In the genomic region with DNA sequence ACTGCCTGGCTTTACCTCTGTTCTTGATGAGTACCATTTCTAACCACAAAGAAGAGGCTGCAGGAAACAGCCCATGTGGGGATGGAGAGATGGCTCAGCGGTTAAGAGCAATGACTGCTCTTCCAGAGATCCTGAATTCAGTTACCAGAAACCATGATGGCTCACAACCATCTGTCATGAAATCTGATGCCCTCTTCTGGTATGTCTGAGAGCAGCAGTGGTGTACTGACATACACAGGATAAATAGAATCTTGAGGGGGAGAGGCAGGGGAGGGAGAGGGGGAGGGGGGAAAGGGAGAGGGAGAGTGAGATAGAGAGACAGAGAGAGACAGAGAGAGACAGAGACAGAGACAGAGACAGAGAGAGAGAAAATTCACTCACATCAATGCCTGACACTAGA, we compare ENCODE assay signal across 16 mouse cellular contexts.
DNase-seq lines count a peak whose midpoint lies in the region; ATAC-seq and TF ChIP-seq lines count a peak whose summit lies in the region.
"Had no signal": no experiment of that assay in that cellular context is flagged by ENCODE, and none has a peak within 500 bp of the region (broad histone marks: within the 10 kb centered on the region; RNA-seq: fewer than 3 reads in every experiment).

No protein-coding gene starts in this region.

- no peak overlapping the region for H3K4me2 ChIP-seq in heart, postnatal 0 days (ENCODE audit: low read depth, low read length)
- H3K4me2 ChIP-seq in lung, postnatal 0 days (replicated peaks; ENCODE audit: low read depth, low read length): no peak overlapping the region
- H3K4me2 ChIP-seq: embryonic facial prominence, embryonic 15.5 days; neural tube, embryonic 15.5 days had no signal

- no peak for DNase-seq in heart, postnatal 0 days (ENCODE audit: low spot score)
- DNase-seq in heart, postnatal 14 days: no peak
- DNase-seq in lung, postnatal 0 days (ENCODE audit: low spot score): no peak
- DNase-seq in lung, adult 18-20 months: no peak
- DNase-seq in 416B (ENCODE audit: low read depth) (peak; percentile 36), R1 (ENCODE audit: low read depth, low spot score) (peak; percentile 30)
- DNase-seq in heart, postnatal 36 days: no peak
- DNase-seq: cerebellum, adult 18-20 months; gastrocnemius, postnatal 14 days; kidney, adult 9 months; thymus, postnatal 4 days had no signal

- peak; percentile 14; the same call in 1 of the 2 replicates for TF ChIP-seq CTCF in heart, postnatal 0 days (IDR thresholded peaks at IDR 0.05; ENCODE audit: low read depth)
- peak; percentile 27; the same call in 1 of the 2 replicates for TF ChIP-seq CTCF in lung, postnatal 0 days (IDR thresholded peaks at IDR 0.05)

- 94% methylated on average over 1 of the region's 1 CpGs for WGBS in heart, postnatal 0 days
- 97% methylated on average over 1 of the region's 1 CpGs for WGBS in lung, postnatal 0 days

- TF ChIP-seq EP300 in heart, postnatal 0 days (IDR thresholded peaks at IDR 0.05; ENCODE audit: low read depth): no peak
- no peak for TF ChIP-seq EP300 in lung, postnatal 0 days (IDR thresholded peaks at IDR 0.05)

- H3K36me3 ChIP-seq in heart, postnatal 0 days (replicated peaks; ENCODE audit: control insufficient read depth, insufficient read depth, low read length): no peaks in the 10 kb centered on the region
- H3K36me3 ChIP-seq in lung, postnatal 0 days (ENCODE audit: insufficient read depth, low read length): no peaks in the 10 kb centered on the region
- H3K36me3 ChIP-seq: embryonic facial prominence, embryonic 15.5 days; forebrain, embryonic 10.5 days; neural tube, embryonic 15.5 days had no signal

- H3K4me1 ChIP-seq in heart, postnatal 0 days (ENCODE audit: control insufficient read depth, insufficient read depth): no peaks in the 10 kb centered on the region
- H3K4me1 ChIP-seq in lung, postnatal 0 days (ENCODE audit: insufficient read depth, low read depth, low read length): no peaks in the 10 kb centered on the region
- H3K4me1 ChIP-seq: embryonic facial prominence, embryonic 15.5 days; forebrain, embryonic 10.5 days had no signal

- no peak overlapping the region for H3K4me3 ChIP-seq in heart, postnatal 0 days (ENCODE audit: low read depth, low read length)
- H3K4me3 ChIP-seq in lung, postnatal 0 days (ENCODE audit: low read depth, low read length): no peak overlapping the region
- H3K4me3 ChIP-seq: embryonic facial prominence, embryonic 15.5 days; forebrain, embryonic 10.5 days; neural tube, embryonic 15.5 days had no signal

- intact Hi-C loops in heart, postnatal 14 days (cut with DNase I): no loop called here
- intact Hi-C loops in heart, postnatal 36 days (cut with DNase I): no loop called here

- H3K27me3 ChIP-seq in heart, postnatal 0 days (ENCODE audit: control insufficient read depth, insufficient read depth, low read length): no peaks in the 10 kb centered on the region
- H3K27me3 ChIP-seq in lung, postnatal 0 days (replicated peaks; ENCODE audit: insufficient read depth, low read length): no peaks in the 10 kb centered on the region
- H3K27me3 ChIP-seq: embryonic facial prominence, embryonic 15.5 days; neural tube, embryonic 15.5 days had no signal

- no peaks in the 10 kb centered on the region for H3K9me3 ChIP-seq in heart, postnatal 0 days (replicated peaks; ENCODE audit: control insufficient read depth, low read length)
- H3K9me3 ChIP-seq in lung, postnatal 0 days (ENCODE audit: low read length): no peaks in the 10 kb centered on the region
- H3K9me3 ChIP-seq: embryonic facial prominence, embryonic 15.5 days; forebrain, embryonic 10.5 days; neural tube, embryonic 15.5 days had no signal

- H3K27ac ChIP-seq in heart, postnatal 0 days (ENCODE audit: low read depth): no peak overlapping the region
- H3K27ac ChIP-seq in lung, postnatal 0 days (ENCODE audit: low read length): no peak overlapping the region
- H3K27ac ChIP-seq: embryonic facial prominence, embryonic 15.5 days; forebrain, embryonic 10.5 days; macrophage; neural tube, embryonic 15.5 days had no signal

- no peak overlapping the region for H3K9ac ChIP-seq in heart, postnatal 0 days (replicated peaks; ENCODE audit: low read depth, low read length)
- no peak overlapping the region for H3K9ac ChIP-seq in lung, postnatal 0 days (replicated peaks; ENCODE audit: low read depth)
- H3K9ac ChIP-seq: embryonic facial prominence, embryonic 15.5 days; neural tube, embryonic 15.5 days had no signal

- ATAC-seq in heart, postnatal 0 days (ENCODE audit: insufficient read depth, low read depth): no peak
- no peak for ATAC-seq in lung, postnatal 0 days
- ATAC-seq: CD4-positive, CD25-positive, alpha-beta regulatory T cell, adult 4 months had no signal

Comparison
In these comparisons a context has a peak if more than half of its experiments do, and no peak if none do; other contexts are left out.
1. DNase-seq: peak in 416B (single experiment) and R1 (single experiment); none in heart, postnatal 0 days (single experiment), heart, postnatal 14 days (0 of 2), lung, postnatal 0 days (single experiment), lung, adult 18-20 months (0 of 2) and heart, postnatal 36 days (0 of 2).